Mouse (Mus musculus) heart, adult 2 months (tissue): ENCODE measurements at regions not wholly inside any gene's neighbourhood (a gene's known extent, or its start where the extent isn't known, plus 50 kb on each side); places are given as distances from the start of the nearest gene placed in this dataset.

Experiments
- CTCF ChIP-seq: fragments of 200-600 bp; IDR thresholded peaks from 2 replicates; pipeline ENCODE4 v1.8.1; 2022; ENCODE audit warnings: antibody characterized with exemption, mild to moderate bottlenecking, moderate library complexity
- EP300 ChIP-seq: fragments of 200-500 bp; IDR thresholded peaks from 2 replicates; pipeline ENCODE4 v1.6.1; 2011; ENCODE audit warnings: low read depth, low read length, control low read depth; ENCODE audit not compliant: insufficient read depth
- POLR2A ChIP-seq: fragments of 200-500 bp; IDR thresholded peaks from 2 replicates; pipeline ENCODE4 v1.6.1; 2011; ENCODE audit warnings: mild to moderate bottlenecking, low read depth, low read length, control low read depth; ENCODE audit not compliant: insufficient read depth

DNA sequence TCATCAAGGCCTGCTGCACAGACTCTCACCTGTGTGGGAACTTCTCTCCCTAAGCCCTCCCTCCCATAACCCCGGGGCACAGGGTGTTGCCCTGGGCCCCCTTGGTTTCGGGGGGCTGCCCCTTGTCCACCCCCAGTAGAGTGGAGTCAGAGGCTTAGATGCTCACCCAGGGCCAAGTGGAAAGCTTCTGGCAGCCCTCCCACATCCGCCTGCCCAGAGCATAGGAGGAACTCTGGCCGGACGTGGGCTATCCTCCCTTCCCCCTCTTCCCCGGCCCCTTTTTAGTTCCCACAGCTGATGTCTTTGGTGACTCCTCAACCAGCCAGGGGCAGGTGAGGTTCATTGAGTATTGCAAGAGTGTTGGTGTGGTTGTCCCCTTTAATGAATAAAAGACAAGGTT is 125.3 kb upstream of the Rnaseh2b start:
- no peak for TF ChIP-seq EP300
- TF ChIP-seq CTCF: no peak
- TF ChIP-seq POLR2A: no peak
